Comparison of ENCODE assay signal across 9 mouse cellular contexts in genomic region chr8:105634771-105635458, GRCm38 (mm10). TPM values are rescaled to one million over a fixed set of nuclear protein-coding genes. Genes with fewer than 3 reads are reported as not detected.
DNase-seq lines count a peak whose midpoint lies in the region; ATAC-seq and TF ChIP-seq lines count a peak whose summit lies in the region.
"Had no signal": no experiment of that assay in that cellular context is flagged by ENCODE, and none has a peak within 500 bp of the region (broad histone marks: within the 10 kb centered on the region; RNA-seq: fewer than 3 reads in every experiment).

No protein-coding gene starts in this region.

- H3K79me2 ChIP-seq in MEL (ENCODE audit: control insufficient read depth, insufficient read depth, low read length, poor library complexity) = peaks cover 39% of the 10 kb centered on the region

- no peak for DNase-seq in heart, adult 18-20 months
- DNase-seq in MEL (ENCODE audit: low read depth, low spot score) = no peak
- no peak for DNase-seq in spleen, postnatal 14 days (ENCODE audit: low spot score in 2 of 2)
- no peak for DNase-seq in embryo, embryonic 10.5 days (ENCODE audit: low spot score)
- DNase-seq in left cerebral cortex, adult 11 months (ENCODE audit: low spot score) = no peak
- DNase-seq: lung, postnatal 14 days had no signal

- H3K4me1 ChIP-seq in heart, embryonic 16.5 days (ENCODE audit: control insufficient read depth, insufficient read depth, low read length) = peaks cover 20% of the 10 kb centered on the region
- peaks cover 2 to 14% of the 10 kb centered on the region in 2 experiments; a peak in 2 of 4 replicates for H3K4me1 ChIP-seq in MEL (ENCODE audit: control insufficient read depth in 1 of 2, insufficient read depth in 2 of 2, low read length in 2 of 2)
- peaks cover 21% of the 10 kb centered on the region for H3K4me1 ChIP-seq in hindbrain, embryonic 16.5 days (ENCODE audit: control insufficient read depth, insufficient read depth, low read depth, low read length)
- H3K4me1 ChIP-seq in midbrain, embryonic 16.5 days (ENCODE audit: control insufficient read depth, insufficient read depth, low read length) = peaks cover 21% of the 10 kb centered on the region

- TF ChIP-seq CTCF in MEL (IDR thresholded peaks at IDR 0.05 in 2 of 3, conservative IDR thresholded peaks at IDR 0.05 in 1 of 3; ENCODE audit: control insufficient read depth in 1 of 3, insufficient read depth in 1 of 3, low read depth in 2 of 3, low read length in 3 of 3, poor library complexity in 1 of 3, severe bottlenecking in 1 of 3) = no peak

- no peak for TF ChIP-seq POLR2A in MEL (IDR thresholded peaks at IDR 0.05; ENCODE audit: control insufficient read depth in 1 of 2, insufficient read depth in 1 of 2, low read depth in 1 of 2, low read length in 2 of 2, poor library complexity in 1 of 2)

- no peaks in the 10 kb centered on the region for H3K36me3 ChIP-seq in heart, embryonic 16.5 days (ENCODE audit: control insufficient read depth, insufficient read depth)
- H3K36me3 ChIP-seq in MEL (ENCODE audit: control insufficient read depth in 1 of 2, insufficient read depth in 2 of 2, low read length in 2 of 2) = peaks cover 0 to 28% of the 10 kb centered on the region in 2 experiments; a peak in 3 of 4 replicates
- no peaks in the 10 kb centered on the region for H3K36me3 ChIP-seq in hindbrain, embryonic 16.5 days (ENCODE audit: control insufficient read depth, insufficient read depth, low read length)
- no peaks in the 10 kb centered on the region for H3K36me3 ChIP-seq in midbrain, embryonic 16.5 days (ENCODE audit: control insufficient read depth, insufficient read depth, low read length)

- no peaks in the 10 kb centered on the region for H3K9me3 ChIP-seq in heart, embryonic 16.5 days (replicated peaks; ENCODE audit: control insufficient read depth, low read length)
- no peaks in the 10 kb centered on the region for H3K9me3 ChIP-seq in MEL (replicated peaks; ENCODE audit: insufficient read depth, low read length)
- no peaks in the 10 kb centered on the region for H3K9me3 ChIP-seq in hindbrain, embryonic 16.5 days (ENCODE audit: control insufficient read depth, low read length)
- no peaks in the 10 kb centered on the region for H3K9me3 ChIP-seq in midbrain, embryonic 16.5 days (replicated peaks; ENCODE audit: control insufficient read depth, low read length, poor library complexity, severe bottlenecking)

- no peak for TF ChIP-seq RAD21 in MEL (IDR thresholded peaks at IDR 0.05; ENCODE audit: low read depth, low read length)

- H3K9ac ChIP-seq in heart, embryonic 16.5 days (ENCODE audit: low read length) = peak overlapping the region; percentile 81
- H3K9ac ChIP-seq in MEL (ENCODE audit: control insufficient read depth, low read depth, low read length, poor library complexity, severe bottlenecking) = peak overlapping the region; percentile 85
- H3K9ac ChIP-seq in hindbrain, embryonic 16.5 days (ENCODE audit: low read depth, low read length) = no peak overlapping the region
- H3K9ac ChIP-seq in midbrain, embryonic 16.5 days (ENCODE audit: low read depth, low read length) = no peak overlapping the region

- H3K4me3 ChIP-seq in heart, embryonic 16.5 days (ENCODE audit: low read length) = peak overlapping the region; percentile 81
- peak overlapping the region in 1 of 2 experiments; percentile 77; a peak in 3 of 4 replicates for H3K4me3 ChIP-seq in MEL (ENCODE audit: control insufficient read depth in 1 of 2, insufficient read depth in 1 of 2, low read depth in 2 of 2, low read length in 2 of 2)
- no peak overlapping the region; the same call in 1 of the 2 replicates for H3K4me3 ChIP-seq in hindbrain, embryonic 16.5 days (ENCODE audit: low read length)
- H3K4me3 ChIP-seq in midbrain, embryonic 16.5 days (ENCODE audit: low read depth, low read length) = no peak overlapping the region; the same call in 1 of the 2 replicates

- peak overlapping the region; percentile 81 for H3K4me2 ChIP-seq in heart, embryonic 16.5 days (ENCODE audit: low read depth, low read length)
- H3K4me2 ChIP-seq in hindbrain, embryonic 16.5 days (ENCODE audit: low read length) = peak overlapping the region; percentile 89
- H3K4me2 ChIP-seq in midbrain, embryonic 16.5 days (ENCODE audit: low read length) = peak overlapping the region; percentile 89

- no peak for TF ChIP-seq EP300 in MEL (IDR thresholded peaks at IDR 0.05; ENCODE audit: low read depth in 1 of 2, low read length in 2 of 2)

- no peaks in the 10 kb centered on the region for H3K27me3 ChIP-seq in heart, embryonic 16.5 days (ENCODE audit: control insufficient read depth, insufficient read depth, low read length)
- no peaks in the 10 kb centered on the region for H3K27me3 ChIP-seq in MEL (ENCODE audit: control insufficient read depth in 1 of 2, insufficient read depth in 2 of 2, low read length in 2 of 2)
- H3K27me3 ChIP-seq in hindbrain, embryonic 16.5 days (replicated peaks; ENCODE audit: control insufficient read depth, insufficient read depth, low read length) = no peaks in the 10 kb centered on the region
- H3K27me3 ChIP-seq in midbrain, embryonic 16.5 days (ENCODE audit: control insufficient read depth, insufficient read depth, low read depth, low read length) = no peaks in the 10 kb centered on the region

- 84% methylated on average over 2 of the region's 2 CpGs for WGBS in heart, embryonic 16.5 days
- WGBS in hindbrain, embryonic 16.5 days = 86% methylated on average over 2 of the region's 2 CpGs
- WGBS in midbrain, embryonic 16.5 days = 84% methylated on average over 2 of the region's 2 CpGs

- ATAC-seq in heart, embryonic 16.5 days (replicated peaks; ENCODE audit: extremely low read depth, insufficient read depth, low FRiP score) = no peak
- ATAC-seq in hindbrain, embryonic 16.5 days = no peak
- no peak for ATAC-seq in midbrain, embryonic 16.5 days

- no peak overlapping the region for H3K27ac ChIP-seq in heart, embryonic 16.5 days (ENCODE audit: low read length)
- H3K27ac ChIP-seq in MEL (ENCODE audit: control insufficient read depth, low read depth, low read length) = no peak overlapping the region
- H3K27ac ChIP-seq in hindbrain, embryonic 16.5 days (ENCODE audit: low read depth, low read length) = no peak overlapping the region
- no peak overlapping the region for H3K27ac ChIP-seq in midbrain, embryonic 16.5 days (ENCODE audit: low read length)

TF ChIP-seq in MEL, 35 proteins besides CTCF, POLR2A, EP300 and RAD21:
- TF ChIP-seq KAT2A (conservative IDR thresholded peaks at IDR 0.05; ENCODE audit: low read depth, low read length) (no peak), MYB (IDR thresholded peaks at IDR 0.05; ENCODE audit: low read depth, low read length) (no peak), MAZ (IDR thresholded peaks at IDR 0.05; ENCODE audit: low read depth, low read length) (no peak), MXI1 (IDR thresholded peaks at IDR 0.05; ENCODE audit: low read depth, low read length) (no peak), MYC (IDR thresholded peaks at IDR 0.05; ENCODE audit: low read depth, low read length) (no peak), NRF1 (IDR thresholded peaks at IDR 0.05; ENCODE audit: insufficient read depth, low read depth, low read length, poor library complexity, severe bottlenecking) (no peak), ZC3H11A (IDR thresholded peaks at IDR 0.05; ENCODE audit: low read depth, low read length) (no peak), TAL1 (IDR thresholded peaks at IDR 0.05; ENCODE audit: low read length) (no peak), MEF2A (IDR thresholded peaks at IDR 0.05; ENCODE audit: extremely low read depth, insufficient replicate concordance, low read depth, low read length, poor library complexity, severe bottlenecking) (no peak), MAX (IDR thresholded peaks at IDR 0.05; ENCODE audit: low read length) (no peak), UBTF (IDR thresholded peaks at IDR 0.05; ENCODE audit: borderline replicate concordance, insufficient read depth, low read depth, low read length) (no peak)

RNA-seq across cellular contexts. Expression of gene Ctcf, which starts 1.5 kb away (rescaled TPM):
- polyA plus RNA-seq in heart, embryonic 16.5 days (2015; fragmentation: Nextera tagmentation; extraction: Ambion mirVana) = 72.1 and 80.0 TPM in 2 replicates
- total RNA-seq in heart, adult 18-20 months (2021) = 10 to 100 TPM; 39.9 to 40.9 TPM
- total RNA-seq in MEL (2012; rRNA removed) = 36.4 and 40.7 TPM in 2 replicates
- 100 to 1,000 TPM in 1 of 2 experiments, 10 to 100 TPM in 1; 87.1 to 670 TPM for polyA plus RNA-seq in MEL (2012; ENCODE audit: insufficient read depth in 1 of 2, insufficient read length in 2 of 2, low read depth in 1 of 2, low replicate concordance in 2 of 2, missing spikeins in 1 of 2)
- polyA plus RNA-seq in hindbrain, embryonic 16.5 days (2015; fragmentation: Nextera tagmentation; extraction: Ambion mirVana) = 92.7 and 93.4 TPM in 2 replicates
- 93.8 and 100 TPM in 2 replicates for polyA plus RNA-seq in midbrain, embryonic 16.5 days (2015; fragmentation: Nextera tagmentation; extraction: Ambion mirVana)

RNA-seq across cellular contexts. Expression of gene Agrp, which starts 2.3 kb away (rescaled TPM):
- 0.71 TPM in 1 of 2 replicates, not detected in the other for polyA plus RNA-seq in heart, embryonic 16.5 days (2015; fragmentation: Nextera tagmentation; extraction: Ambion mirVana)
- total RNA-seq in heart, adult 18-20 months (2021) = not detected
- not detected in 2 replicates for total RNA-seq in MEL (2012; rRNA removed)
- under 1 TPM in 1 of 2 experiments, not detected in 1; 0.63 TPM for polyA plus RNA-seq in MEL (2012; ENCODE audit: insufficient read depth in 1 of 2, insufficient read length in 2 of 2, low read depth in 1 of 2, low replicate concordance in 2 of 2, missing spikeins in 1 of 2)
- 0.75 and 1.4 TPM in 2 replicates for polyA plus RNA-seq in hindbrain, embryonic 16.5 days (2015; fragmentation: Nextera tagmentation; extraction: Ambion mirVana)
- 1.4 TPM in 2 replicates for polyA plus RNA-seq in midbrain, embryonic 16.5 days (2015; fragmentation: Nextera tagmentation; extraction: Ambion mirVana)

RNA-seq across cellular contexts. Expression of gene Ripor1, which starts 29.9 kb away (rescaled TPM):
- polyA plus RNA-seq in heart, embryonic 16.5 days (2015; fragmentation: Nextera tagmentation; extraction: Ambion mirVana) = 34.0 and 36.2 TPM in 2 replicates
- 10 to 100 TPM; 40.1 to 42.6 TPM for total RNA-seq in heart, adult 18-20 months (2021)
- total RNA-seq in MEL (2012; rRNA removed) = 15.7 and 16.6 TPM in 2 replicates
- polyA plus RNA-seq in MEL (2012; ENCODE audit: insufficient read depth in 1 of 2, insufficient read length in 2 of 2, low read depth in 1 of 2, low replicate concordance in 2 of 2, missing spikeins in 1 of 2) = 100 to 1,000 TPM in 1 of 2 experiments, not detected in 1; 120 TPM
- polyA plus RNA-seq in hindbrain, embryonic 16.5 days (2015; fragmentation: Nextera tagmentation; extraction: Ambion mirVana) = 37.2 and 41.7 TPM in 2 replicates
- polyA plus RNA-seq in midbrain, embryonic 16.5 days (2015; fragmentation: Nextera tagmentation; extraction: Ambion mirVana) = 33.8 and 35.2 TPM in 2 replicates

RNA-seq across cellular contexts. Expression of gene Carmil2, which starts 51.2 kb away (rescaled TPM):
- 1.4 and 3.0 TPM in 2 replicates for polyA plus RNA-seq in heart, embryonic 16.5 days (2015; fragmentation: Nextera tagmentation; extraction: Ambion mirVana)
- total RNA-seq in heart, adult 18-20 months (2021) = 1 to 10 TPM in 1 of 2 experiments, under 1 TPM in 1; 0.12 to 1.1 TPM
- 7.9 and 9.5 TPM in 2 replicates for total RNA-seq in MEL (2012; rRNA removed)
- 10 to 100 TPM in 1 of 2 experiments, not detected in 1; 62.7 TPM for polyA plus RNA-seq in MEL (2012; ENCODE audit: insufficient read depth in 1 of 2, insufficient read length in 2 of 2, low read depth in 1 of 2, low replicate concordance in 2 of 2, missing spikeins in 1 of 2)
- 22.0 and 22.1 TPM in 2 replicates for polyA plus RNA-seq in hindbrain, embryonic 16.5 days (2015; fragmentation: Nextera tagmentation; extraction: Ambion mirVana)
- polyA plus RNA-seq in midbrain, embryonic 16.5 days (2015; fragmentation: Nextera tagmentation; extraction: Ambion mirVana) = 22.9 and 23.0 TPM in 2 replicates

Comparison
In these comparisons a context has a peak if more than half of its experiments do, and no peak if none do; other contexts are left out.
1. H3K9ac ChIP-seq: peak in heart, embryonic 16.5 days (single experiment) and MEL (single experiment); none in hindbrain, embryonic 16.5 days (single experiment) and midbrain, embryonic 16.5 days (single experiment).
2. Peak in every context shown above with its lines, with median percentiles within 50 percentile points of each other: H3K4me2 ChIP-seq.